Mouse (Mus musculus) erythroblast, embryonic 14.5 days (primary cell): Measurements from ENCODE around the gene Rreb1.

Experiments used
- GATA1 ChIP-seq: IDR thresholded peaks from 2 replicates; pipeline ENCODE4 v1.6.1; 2012; ENCODE audit warnings: low read length, inconsistent platforms, mixed read lengths
- TAL1 ChIP-seq: IDR thresholded peaks from 3 replicates; pipeline ENCODE4 v1.6.1; 2012; ENCODE audit warnings: low read length, inconsistent platforms, mixed read lengths

DNA sequence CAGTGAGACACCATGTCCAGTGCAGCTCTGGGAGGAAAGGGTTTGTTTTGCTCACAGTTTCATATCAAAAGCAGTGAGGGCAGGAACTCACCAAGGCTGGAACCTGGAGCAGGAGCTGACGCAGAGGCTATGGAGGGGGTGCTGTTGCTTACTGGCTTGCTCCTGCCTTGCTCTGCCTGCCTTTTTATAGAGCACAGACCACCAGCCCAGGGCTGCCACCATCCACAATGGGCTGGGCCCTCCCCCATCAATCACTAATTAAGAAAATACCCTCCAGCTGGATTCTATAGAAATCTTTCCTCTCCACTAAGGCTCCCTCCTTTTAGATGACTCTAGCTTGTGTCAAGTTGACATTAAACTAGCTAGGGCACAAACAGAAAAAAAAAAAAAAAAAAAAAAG, 8.4 kb upstream of the Rreb1 start:
- TF ChIP-seq TAL1 (no peak), GATA1 (no peak)
